Mouse (Mus musculus) neural tube, embryonic 15.5 days (tissue): ENCODE results near the gene Pgf. TPM values are rescaled to one million over a fixed set of nuclear protein-coding genes. Genes with fewer than 3 reads are reported as not detected.

ENCODE experiments used
- ATAC-seq: fragments of 200-750 bp; cut with Nextera tagmentation; 2 replicates; pipeline ENCODE4 v1.8.0; 2017; ENCODE audit warnings: mild to moderate bottlenecking, moderate TSS enrichment, moderate library complexity; ENCODE audit not compliant: low FRiP score
- H3K27ac ChIP-seq: fragments of 300-500 bp; sonication (generic); replicated peaks from 2 replicates; pipeline ENCODE4 v1.5.1; 2015; ENCODE audit warnings: mild to moderate bottlenecking, inconsistent platforms
- H3K27me3 ChIP-seq: fragments of 300-500 bp; sonication (generic); replicated peaks from 2 replicates; pipeline ENCODE4 v1.6.1; 2015; ENCODE audit warnings: inconsistent platforms
- H3K36me3 ChIP-seq: fragments of 300-500 bp; sonication (generic); 2 replicates; pipeline ENCODE4 v1.6.1; 2015; ENCODE audit warnings: inconsistent platforms
- H3K4me1 ChIP-seq: fragments of 300-500 bp; sonication (generic); 2 replicates; pipeline ENCODE4 v1.6.1; 2015; ENCODE audit warnings: inconsistent platforms
- H3K4me2 ChIP-seq: fragments of 300-500 bp; sonication (generic); 2 replicates; pipeline ENCODE4 v1.6.1; 2015; ENCODE audit warnings: inconsistent platforms, mild to moderate bottlenecking, moderate library complexity
- H3K4me3 ChIP-seq: fragments of 300-500 bp; sonication (generic); replicated peaks from 2 replicates; pipeline ENCODE4 v1.5.1; 2015; ENCODE audit warnings: mild to moderate bottlenecking, inconsistent platforms
- H3K9ac ChIP-seq: fragments of 300-500 bp; sonication (generic); replicated peaks from 2 replicates; pipeline ENCODE4 v1.6.1; 2015; ENCODE audit warnings: mild to moderate bottlenecking, inconsistent platforms
- H3K9me3 ChIP-seq: fragments of 300-500 bp; sonication (generic); replicated peaks from 2 replicates; pipeline ENCODE4 v1.6.1; 2016; ENCODE audit warnings: inconsistent platforms
- whole genome bisulfite sequencing: fragments of 180-500 bp; shearing (Covaris S2); methylation state at CpG from one replicate; pipeline ENCODE4 v1.1.7; 2015; ENCODE audit warnings: mixed read lengths; 5-methylcytosine and 5-hydroxymethylcytosine counted together
- polyA plus RNA-seq: library from polyadenylated mRNA; unstranded; fragments of >200 nt; fragmentation: Nextera tagmentation; extraction: Ambion mirVana; gene quantifications from 2 replicates; pipeline ENCODE4 v1.2.1, GENCODE M21; 2015

Gene Pgf
- polyA plus RNA-seq, 1 experiment from 2014 or later: 11.1 TPM

GRCm38 (mm10) chr12:85170948-85171307, 6.7 kb downstream of the Pgf start:
- ATAC-seq: no peak
- Histone ChIP-seq H3K9me3 (no peaks in the 10 kb centered on the region), H3K36me3 (no peaks in the 10 kb centered on the region), H3K9ac (no peak overlapping the region), H3K27ac (0 out of 2 replicates have a peak overlapping the region, but pooled peaks have one; percentile 46), H3K27me3 (no peaks in the 10 kb centered on the region), H3K4me3 (no peak overlapping the region), H3K4me2 (no peak overlapping the region), H3K4me1 (peaks cover 41% of the 10 kb centered on the region)
- WGBS: 89% methylated on average over 3 of the region's 3 CpGs

- H3K4me3 ChIP-seq: no peak overlapping the region
- WGBS: 83% methylated on average over 11 of the region's 11 CpGs
- H3K4me2 ChIP-seq: no peak overlapping the region
- H3K27me3 ChIP-seq: no peaks in the 10 kb centered on the region
- no peak overlapping the region for H3K9ac ChIP-seq
- peaks cover 36% of the 10 kb centered on the region for H3K4me1 ChIP-seq
- no peaks in the 10 kb centered on the region for H3K36me3 ChIP-seq
- peak overlapping the region; percentile 46; the same call in 1 of the 2 replicates for H3K27ac ChIP-seq
- no peaks in the 10 kb centered on the region for H3K9me3 ChIP-seq
- ATAC-seq: no peak
These were observed 7.2 kb downstream of the Pgf start for GRCm38 (mm10) chr12:85170284-85170947.

GRCm38 (mm10) chr12:85169877-85170276, 7.7 kb downstream of the Pgf start:
- H3K27me3 ChIP-seq: no peaks in the 10 kb centered on the region
- H3K4me2 ChIP-seq: peak overlapping the region; percentile 55; the same call in 1 of the 2 replicates
- H3K4me3 ChIP-seq: no peak overlapping the region
- no peaks in the 10 kb centered on the region for H3K9me3 ChIP-seq
- H3K9ac ChIP-seq: no peak overlapping the region
- no peaks in the 10 kb centered on the region for H3K36me3 ChIP-seq
- peaks cover 35% of the 10 kb centered on the region for H3K4me1 ChIP-seq
- WGBS: 50% methylated on average over 3 of the region's 3 CpGs
- peak; percentile 57 for ATAC-seq
- H3K27ac ChIP-seq: peak overlapping the region; percentile 46; the same call in 1 of the 2 replicates

GRCm38 (mm10) chr12:85169117-85169858, 8.3 kb downstream of the Pgf start:
- Histone ChIP-seq H3K36me3 (no peaks in the 10 kb centered on the region), H3K9me3 (no peaks in the 10 kb centered on the region), H3K27ac (peak overlapping the region; percentile 46; the same call in 1 of the 2 replicates), H3K4me3 (peak overlapping the region; percentile 32), H3K9ac (peak overlapping the region; percentile 30; the same call in 1 of the 2 replicates), H3K4me2 (peak overlapping the region; percentile 55), H3K27me3 (no peaks in the 10 kb centered on the region), H3K4me1 (peaks cover 32% of the 10 kb centered on the region)
- ATAC-seq: peak; percentile 86
- WGBS: 20% methylated on average over 27 of the region's 27 CpGs

GRCm38 (mm10) chr12:85166631-85167030, 11.0 kb downstream of the Pgf start:
- no peak overlapping the region for H3K27ac ChIP-seq
- ATAC-seq: no peak
- WGBS: 94% methylated on average over 9 of the region's 9 CpGs
- peaks cover 25% of the 10 kb centered on the region for H3K4me1 ChIP-seq
- H3K4me2 ChIP-seq: no peak overlapping the region
- no peak overlapping the region for H3K9ac ChIP-seq
- no peaks in the 10 kb centered on the region for H3K27me3 ChIP-seq
- H3K9me3 ChIP-seq: no peaks in the 10 kb centered on the region
- H3K36me3 ChIP-seq: no peaks in the 10 kb centered on the region
- no peak overlapping the region for H3K4me3 ChIP-seq

- no peaks in the 10 kb centered on the region for H3K9me3 ChIP-seq
- WGBS: 86% methylated on average over 5 of the region's 5 CpGs
- no peak overlapping the region for H3K4me2 ChIP-seq
- H3K4me1 ChIP-seq: peaks cover 14% of the 10 kb centered on the region
- no peak overlapping the region for H3K9ac ChIP-seq
- no peak overlapping the region for H3K4me3 ChIP-seq
- no peak for ATAC-seq
- no peaks in the 10 kb centered on the region for H3K27me3 ChIP-seq
- no peaks in the 10 kb centered on the region for H3K36me3 ChIP-seq
- H3K27ac ChIP-seq: no peak overlapping the region
These were observed 12.6 kb downstream of the Pgf start for GRCm38 (mm10) chr12:85164996-85165395.

- H3K4me2 ChIP-seq: no peak overlapping the region
- no peaks in the 10 kb centered on the region for H3K9me3 ChIP-seq
- H3K36me3 ChIP-seq: no peaks in the 10 kb centered on the region
- WGBS: 77% methylated on average over 5 of the region's 5 CpGs
- H3K27ac ChIP-seq: no peak overlapping the region
- no peaks in the 10 kb centered on the region for H3K27me3 ChIP-seq
- H3K4me1 ChIP-seq: no peaks in the 10 kb centered on the region
- ATAC-seq: no peak
- H3K9ac ChIP-seq: no peak overlapping the region
- no peak overlapping the region for H3K4me3 ChIP-seq
These were observed 18.0 kb downstream of the Pgf start for GRCm38 (mm10) chr12:85159592-85159991.

- 96% methylated on average over 8 of the region's 8 CpGs for WGBS
- no peak overlapping the region for H3K4me3 ChIP-seq
- no peak for ATAC-seq
- H3K4me1 ChIP-seq: no peaks in the 10 kb centered on the region
- H3K27me3 ChIP-seq: no peaks in the 10 kb centered on the region
- H3K9me3 ChIP-seq: no peaks in the 10 kb centered on the region
- H3K4me2 ChIP-seq: no peak overlapping the region
- H3K9ac ChIP-seq: no peak overlapping the region
- no peak overlapping the region for H3K27ac ChIP-seq
- H3K36me3 ChIP-seq: no peaks in the 10 kb centered on the region
These were observed 18.8 kb downstream of the Pgf start for GRCm38 (mm10) chr12:85158801-85159200.

- H3K9ac ChIP-seq: no peak overlapping the region
- ATAC-seq: no peak
- H3K4me3 ChIP-seq: no peak overlapping the region
- 90% methylated on average over 14 of the region's 14 CpGs for WGBS
- no peaks in the 10 kb centered on the region for H3K27me3 ChIP-seq
- H3K9me3 ChIP-seq: no peaks in the 10 kb centered on the region
- H3K4me2 ChIP-seq: no peak overlapping the region
- H3K27ac ChIP-seq: no peak overlapping the region
- no peaks in the 10 kb centered on the region for H3K4me1 ChIP-seq
- no peaks in the 10 kb centered on the region for H3K36me3 ChIP-seq
These were observed 19.7 kb downstream of the Pgf start for GRCm38 (mm10) chr12:85157797-85158460.

GRCm38 (mm10) chr12:85156324-85156723, 21.3 kb downstream of the Pgf start:
- ATAC-seq: no peak
- Histone ChIP-seq H3K4me3 (no peak overlapping the region), H3K9me3 (no peaks in the 10 kb centered on the region), H3K4me2 (no peak overlapping the region), H3K27ac (no peak overlapping the region), H3K4me1 (peaks cover 4% of the 10 kb centered on the region), H3K9ac (no peak overlapping the region), H3K36me3 (no peaks in the 10 kb centered on the region), H3K27me3 (no peaks in the 10 kb centered on the region)
- WGBS: 53% methylated on average over 6 of the region's 6 CpGs

GRCm38 (mm10) chr12:85153011-85153410, 24.6 kb downstream of the Pgf start:
- Histone ChIP-seq H3K36me3 (no peaks in the 10 kb centered on the region), H3K9ac (no peak overlapping the region), H3K27ac (no peak overlapping the region), H3K27me3 (no peaks in the 10 kb centered on the region), H3K4me3 (no peak overlapping the region), H3K9me3 (no peaks in the 10 kb centered on the region), H3K4me1 (peaks cover 26% of the 10 kb centered on the region), H3K4me2 (no peak overlapping the region)
- ATAC-seq: no peak
- 86% methylated on average over 3 of the region's 3 CpGs for WGBS
